Mouse (Mus musculus) cerebellum, postnatal 25 days (tissue): ENCODE measurements around the gene Ints7.

Source experiments
- DNase-seq, 2 experiments: peaks; one replicate each; pipeline ENCODE4 v3.0.0; 2021; ENCODE audit warnings: mixed read lengths in 2 of 2

The Ints7 gene

GRCm38 (mm10) chr1:191585704-191586103 is 10.3 kb downstream of the Ints7 start:
- DNase-seq, result no peak

DNA sequence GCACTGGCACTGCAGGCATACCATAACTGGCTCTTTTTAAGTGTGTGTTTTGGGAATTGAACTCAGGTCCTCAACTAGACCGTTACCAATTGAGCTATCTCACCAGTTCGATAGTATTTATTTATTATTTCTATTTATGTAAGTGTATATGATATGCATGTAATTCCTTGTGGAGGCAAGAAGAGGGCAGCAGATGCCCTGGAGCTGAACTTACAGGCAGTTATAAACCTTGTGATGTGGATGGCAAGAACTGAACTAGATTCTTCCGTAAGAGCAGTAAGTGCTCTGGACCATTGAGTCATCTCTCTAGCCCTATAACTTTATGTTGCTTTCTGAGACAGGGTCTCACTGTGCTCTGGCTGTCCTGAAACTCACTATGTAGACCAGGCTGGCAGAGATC is 11.6 kb downstream of the Ints7 start:
- DNase-seq, result no peak

DNA sequence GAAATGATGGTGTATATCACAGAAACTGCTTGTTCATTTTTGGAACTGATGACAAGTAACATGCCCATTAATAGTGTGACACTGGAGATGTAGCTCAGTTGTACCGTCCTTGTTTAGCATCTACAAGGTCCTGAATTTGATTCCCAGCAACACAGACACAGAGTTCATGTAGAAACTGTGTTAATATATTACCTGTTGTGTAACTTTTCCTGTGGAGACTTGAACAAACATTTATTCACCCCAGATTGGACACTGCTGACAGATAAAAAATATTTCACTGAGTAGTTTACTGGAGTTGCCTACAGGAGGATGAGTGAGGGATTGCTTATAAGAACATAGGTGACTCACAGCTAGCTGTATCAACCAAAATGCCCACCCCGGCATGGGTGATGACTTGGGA is 13.3 kb downstream of the Ints7 start:
- no peak for DNase-seq

- no peak for DNase-seq
Observed at GRCm38 (mm10) chr1:191592016-191592720, 16.7 kb downstream of the Ints7 start.

DNA sequence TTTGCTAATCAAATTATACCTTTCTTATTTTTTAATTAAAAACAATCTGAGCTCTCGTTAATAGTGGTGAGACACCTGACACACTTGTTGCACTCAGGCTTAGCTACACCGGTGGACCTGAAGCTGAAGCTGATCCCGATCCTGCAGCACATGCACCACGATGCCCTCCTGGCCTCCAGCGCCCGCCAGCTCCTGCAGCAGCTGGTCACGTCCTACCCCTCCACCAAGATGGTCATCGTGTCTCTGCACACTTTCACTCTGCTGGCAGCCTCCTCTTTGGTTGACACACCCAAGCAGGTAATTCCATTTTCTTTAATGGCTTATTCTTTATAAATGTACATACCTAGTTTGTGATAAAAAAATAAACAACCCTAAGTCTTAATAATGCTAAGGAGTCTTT is 20.6 kb downstream of the Ints7 start:
- no peak for DNase-seq

DNA sequence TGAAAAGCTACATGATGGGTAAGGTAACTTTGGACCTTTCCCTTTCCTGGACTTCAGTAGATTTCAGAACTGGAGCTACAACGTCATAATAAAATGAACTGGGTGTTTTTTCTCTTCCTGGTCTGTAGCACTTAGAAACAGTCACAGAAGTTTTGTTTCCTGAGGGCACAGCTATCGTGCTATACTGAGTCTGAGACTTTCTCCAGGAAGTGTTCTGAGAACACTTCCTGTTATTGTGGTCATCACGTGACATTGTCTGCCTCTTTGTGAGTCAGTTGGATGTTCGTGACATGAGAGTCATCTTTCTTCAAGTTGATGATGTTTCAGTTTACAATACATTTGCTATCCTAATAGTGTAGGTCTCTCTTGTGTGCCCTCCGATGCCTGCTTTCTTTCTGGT is 23.8 kb downstream of the Ints7 start:
- no peak for DNase-seq

- DNase-seq, result no peak
Observed at GRCm38 (mm10) chr1:191604690-191605089, 29.3 kb downstream of the Ints7 start.

- DNase-seq, result no peak
Observed at GRCm38 (mm10) chr1:191609051-191609450, 33.6 kb downstream of the Ints7 start.

DNA sequence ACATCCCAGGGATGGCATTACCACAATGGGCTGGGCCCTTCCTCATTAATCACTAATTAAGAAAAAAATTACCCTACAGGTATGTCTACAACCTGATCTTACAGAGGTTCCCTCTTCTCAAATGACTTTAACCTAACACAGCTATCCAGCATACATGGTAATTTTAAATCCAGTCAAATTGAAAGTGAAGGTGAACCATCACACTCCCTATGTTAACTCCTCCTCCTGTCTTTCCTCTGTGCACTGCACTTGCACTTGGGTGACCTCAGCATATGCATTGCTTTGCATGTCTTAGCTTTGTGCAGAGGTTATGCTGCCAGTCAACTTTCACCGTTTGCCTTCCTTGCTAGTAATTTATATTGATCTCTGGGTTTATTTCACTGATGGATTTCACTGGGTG is 34.1 kb downstream of the Ints7 start:
- DNase-seq, result no peak

- DNase-seq, result no peak
Observed at GRCm38 (mm10) chr1:191610357-191610756, 34.9 kb downstream of the Ints7 start.

- no peak for DNase-seq
Observed at GRCm38 (mm10) chr1:191611686-191612085, 36.2 kb downstream of the Ints7 start.

DNA sequence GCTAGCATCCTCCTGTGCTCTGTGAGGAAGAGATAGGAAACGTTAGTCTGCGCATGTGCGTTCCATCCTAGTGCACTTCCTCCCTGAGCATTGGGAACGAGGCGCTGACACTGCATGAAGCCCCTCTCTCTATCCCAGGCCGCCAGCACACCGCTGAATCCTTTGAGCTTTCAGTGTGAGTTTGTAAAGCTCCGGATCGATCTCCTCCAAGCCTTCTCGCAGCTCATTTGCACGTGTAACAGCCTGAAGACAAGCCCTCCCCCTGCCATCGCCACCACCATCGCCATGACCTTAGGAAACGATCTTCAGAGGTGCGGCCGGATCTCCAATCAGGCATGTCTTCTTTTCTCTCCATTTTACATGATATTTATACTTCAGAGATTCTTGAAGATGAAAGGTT is 37.4 kb downstream of the Ints7 start:
- DNase-seq, result no peak

GRCm38 (mm10) chr1:191616245-191616644 is 40.8 kb downstream of the Ints7 start:
- DNase-seq, result no peak

- DNase-seq, result no peak
Observed at GRCm38 (mm10) chr1:191617589-191617988, 42.2 kb downstream of the Ints7 start.

GRCm38 (mm10) chr1:191618067-191618766 is 42.8 kb downstream of the Ints7 start:
- DNase-seq, result no peak

- no peak for DNase-seq
Observed at GRCm38 (mm10) chr1:191621096-191621495, 45.7 kb downstream of the Ints7 start.

DNA sequence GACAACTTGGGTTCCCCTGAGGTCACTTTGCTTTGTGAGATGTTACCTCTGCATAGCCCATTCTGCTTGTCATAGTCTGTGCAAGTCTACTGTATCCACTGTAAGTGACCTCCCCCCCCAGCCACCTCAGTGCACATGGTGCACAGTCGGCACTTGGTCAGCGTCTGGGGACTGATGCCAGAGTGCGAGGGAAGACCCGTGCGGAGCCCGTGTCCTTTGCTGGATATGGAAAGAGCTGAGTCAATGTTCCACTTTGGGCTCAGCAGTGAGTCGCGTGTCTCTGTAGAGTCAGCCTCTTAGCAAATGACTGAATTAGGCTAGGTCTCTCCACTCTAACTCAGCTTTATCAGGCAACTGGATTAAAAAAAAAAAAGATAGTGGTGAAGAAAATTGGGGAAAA is 47.4 kb downstream of the Ints7 start:
- peak in 1 of 2 experiments; percentile 12 for DNase-seq

- no peak for DNase-seq
Observed at GRCm38 (mm10) chr1:191624492-191624891, 49.1 kb downstream of the Ints7 start.

DNA sequence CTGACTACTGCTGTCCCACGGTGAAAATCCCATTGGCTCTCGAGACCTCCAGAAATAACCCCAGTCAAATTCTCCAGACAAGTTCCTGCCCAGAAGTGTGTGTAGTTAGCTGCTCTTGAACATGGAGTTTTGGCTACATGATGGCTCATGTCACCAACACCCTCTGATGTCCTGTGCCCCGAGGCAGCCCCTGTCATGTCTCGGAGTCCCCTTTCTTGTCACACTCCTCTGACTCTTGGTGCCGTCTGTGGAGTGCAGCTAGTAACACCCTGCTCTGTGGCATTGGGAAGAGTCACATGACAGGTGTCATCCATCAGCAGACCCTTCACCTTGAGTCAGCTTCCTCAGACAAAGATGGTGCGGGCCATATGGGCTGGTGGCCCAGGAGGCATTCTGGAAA is 49.6 kb downstream of the Ints7 start:
- DNase-seq, result no peak

DNA sequence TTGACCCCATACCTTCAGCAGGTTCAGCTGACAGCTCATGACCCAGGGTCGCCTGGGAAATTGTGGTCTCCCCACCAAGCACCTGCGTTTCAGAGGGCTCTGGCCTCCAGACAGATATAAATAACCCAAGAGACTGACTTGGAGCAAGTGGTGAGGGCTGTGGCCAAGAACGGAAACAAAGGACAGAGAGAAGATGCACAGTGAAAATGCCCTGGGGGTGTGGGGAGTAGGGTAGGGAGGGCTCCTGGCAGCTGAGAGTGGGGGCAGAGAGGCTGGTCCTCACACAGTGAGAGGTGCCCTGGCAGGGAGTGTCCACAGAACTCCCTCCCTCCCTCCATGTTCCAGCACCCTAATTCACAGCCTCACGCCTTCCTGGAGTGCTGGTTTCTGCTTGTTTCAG is 50.2 kb downstream of the Ints7 start:
- DNase-seq, result no peak

DNA sequence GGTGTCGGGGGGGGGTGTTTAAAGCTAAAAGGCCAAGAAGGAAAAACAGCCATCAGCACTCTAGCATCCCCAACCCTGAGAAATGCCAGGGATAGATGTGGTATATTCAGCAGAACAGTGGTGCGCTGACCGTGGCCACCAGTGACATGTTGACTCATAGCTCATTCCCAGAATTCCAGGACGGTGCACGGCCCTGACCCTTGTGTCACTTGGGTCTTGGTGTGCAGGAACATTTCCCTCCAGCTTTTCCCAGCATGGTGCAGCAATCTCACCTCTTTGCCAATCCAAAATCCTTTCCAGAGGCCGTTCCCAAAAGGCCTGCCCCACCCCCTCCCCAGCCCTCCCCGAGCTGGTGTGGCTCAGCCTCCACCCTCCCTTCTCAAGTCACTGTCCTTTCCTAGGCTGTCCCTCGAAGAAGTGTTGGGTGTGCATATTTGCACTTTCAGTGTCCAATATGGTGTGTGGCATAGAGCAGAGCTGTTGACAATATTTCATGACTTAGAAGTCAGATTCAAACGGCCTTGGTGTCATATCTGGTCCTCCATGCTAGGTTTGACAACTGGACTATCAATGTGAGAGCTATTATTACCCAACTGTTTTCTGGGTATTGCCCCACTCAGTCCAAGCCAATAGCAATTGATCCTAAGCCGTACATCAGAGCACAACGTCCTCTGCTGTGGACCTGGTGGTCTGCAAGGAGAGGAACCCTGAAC is 53.2 kb downstream of the Ints7 start:
- no peak for DNase-seq

DNA sequence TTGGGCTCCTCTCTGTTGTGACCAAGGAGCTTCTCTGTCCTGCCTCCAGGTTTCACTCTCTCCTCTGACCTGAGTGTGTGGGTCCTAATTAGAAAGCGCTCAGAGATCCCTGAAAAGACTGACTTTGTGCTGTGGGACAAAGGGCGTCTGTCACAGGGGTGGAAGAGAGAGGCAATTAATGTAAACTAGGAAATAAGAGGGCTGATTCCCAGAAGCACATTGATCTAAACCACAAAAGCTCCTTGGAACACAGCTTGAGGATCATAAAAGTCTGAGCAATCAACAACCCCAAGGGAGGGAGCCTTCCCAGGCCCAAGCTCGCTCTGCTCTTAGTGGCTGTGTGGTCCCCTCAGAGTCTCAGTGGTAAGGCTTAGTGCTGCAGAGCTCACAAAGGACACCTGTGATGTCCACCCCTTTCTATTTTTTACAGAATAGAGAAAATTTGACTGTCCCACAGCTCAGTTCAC is 53.8 kb downstream of the Ints7 start:
- no peak for DNase-seq

DNA sequence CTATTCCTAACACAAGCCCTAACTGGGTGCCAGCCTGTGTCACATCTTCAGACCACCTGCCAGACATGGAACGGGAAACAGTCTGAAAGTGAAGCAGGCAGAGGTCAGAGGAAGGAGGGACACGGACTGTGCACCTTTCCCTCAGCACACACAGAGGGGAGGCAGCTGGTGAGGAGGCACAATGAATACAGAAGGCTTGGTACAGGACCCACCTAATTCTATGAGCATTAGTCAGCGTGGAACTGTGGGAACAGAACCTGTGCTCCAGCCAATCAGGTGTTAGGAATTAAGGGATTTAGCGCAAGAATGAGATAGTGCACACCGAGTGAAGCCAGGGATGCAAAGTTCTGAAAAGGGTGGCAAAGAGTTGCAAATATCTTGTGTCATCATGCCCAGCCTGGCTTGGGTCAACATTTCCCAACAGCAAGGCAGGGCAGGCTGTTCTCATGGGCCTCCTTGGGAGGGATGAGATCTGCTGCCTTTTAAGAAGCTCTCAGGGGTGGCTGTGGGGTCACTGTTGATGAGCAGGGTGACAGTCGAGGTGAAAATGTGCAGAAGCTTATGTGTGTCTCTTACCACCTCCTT is 57.2 kb downstream of the Ints7 start:
- no peak for DNase-seq

- no peak for DNase-seq
Observed at GRCm38 (mm10) chr1:191634116-191634515, 58.7 kb downstream of the Ints7 start.
